Mouse (Mus musculus) mouse trophoblast stem cell (cell line): ENCODE measurements at regions not wholly inside any gene's neighbourhood (a gene's known extent, or its start where the extent isn't known, plus 50 kb on each side); places are given as distances from the start of the nearest gene placed in this dataset.

Source experiments
- in situ Hi-C, 2 experiments: fragments of 300-500 bp; cut with MseI, MboI; formaldehyde crosslinking; loops; 2 replicates in 1 of 2; 3 replicates in 1 of 2; pipeline ENCODE4 v1.15.1; 2025

DNA sequence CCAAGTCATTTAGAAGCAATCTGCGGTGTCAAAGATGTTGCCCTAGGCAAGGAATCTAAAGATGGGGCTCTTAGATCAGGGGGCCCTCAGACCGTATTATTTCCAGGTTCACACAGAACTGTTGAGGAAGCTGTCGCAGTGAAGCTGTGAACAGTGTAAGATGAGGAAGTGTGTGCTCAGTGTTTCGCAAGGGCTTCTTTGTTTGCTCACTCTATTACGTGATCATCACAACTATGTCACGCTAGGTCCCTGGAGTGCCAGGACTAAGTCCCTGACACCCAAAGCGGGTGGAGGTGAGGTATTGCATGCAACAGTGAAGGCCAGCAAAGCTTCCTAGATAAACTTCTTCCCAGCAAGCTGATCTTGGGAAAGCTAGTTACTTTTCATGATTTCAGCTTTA is 254.4 kb downstream of the Hlx start:
- in situ Hi-C loops = no loop called here

DNA sequence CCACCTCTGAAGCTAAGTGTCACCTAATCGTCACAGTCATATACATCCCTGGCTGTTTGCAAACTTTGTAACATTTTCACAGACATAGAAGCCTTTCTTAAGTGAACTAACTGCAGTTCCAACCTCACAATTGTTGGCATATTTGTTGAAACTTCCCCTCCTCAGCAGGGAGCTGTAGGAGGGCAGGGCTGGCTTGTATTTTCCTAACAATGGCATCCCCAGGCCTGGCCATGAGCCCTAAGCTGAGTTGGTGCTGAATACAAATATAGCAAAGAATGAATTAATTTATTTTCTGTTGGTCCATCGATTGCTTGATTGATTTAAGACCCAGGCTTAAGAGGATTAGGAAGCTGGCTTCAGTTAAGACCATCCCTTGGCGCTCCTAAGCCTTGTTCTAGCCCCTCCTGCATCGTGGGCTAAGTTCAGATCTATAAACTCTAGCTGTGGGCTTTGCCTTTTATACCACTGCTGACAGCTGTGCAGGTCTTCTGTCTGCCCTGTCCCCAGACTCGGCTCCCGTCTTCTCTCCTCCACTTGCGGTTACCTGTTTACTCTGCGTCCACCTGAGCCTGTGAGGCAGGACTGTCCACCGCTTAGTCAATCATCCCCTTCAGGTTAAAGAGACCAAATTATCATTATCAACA is 269.8 kb downstream of the Hlx start:
- in situ Hi-C loops = no loop called here

DNA sequence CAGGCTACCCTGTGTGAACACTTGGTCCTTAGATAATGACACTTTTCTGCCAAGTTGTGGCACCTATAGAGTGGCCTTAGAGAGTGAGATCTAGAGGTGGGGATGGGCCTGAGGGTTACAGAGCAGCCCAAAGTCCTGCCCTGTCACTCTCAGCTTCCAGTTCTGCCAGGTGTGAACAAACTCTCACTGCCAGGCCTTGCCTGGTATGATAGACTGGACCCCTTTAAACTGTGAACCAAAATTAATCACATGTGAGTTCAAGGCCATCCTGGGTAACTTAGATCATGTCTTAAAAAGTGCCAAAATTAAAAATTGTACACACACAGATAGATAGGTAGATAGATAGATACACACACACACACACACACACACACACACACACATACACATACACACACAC is 271.0 kb downstream of the Hlx start:
- in situ Hi-C loops = no loop called here

DNA sequence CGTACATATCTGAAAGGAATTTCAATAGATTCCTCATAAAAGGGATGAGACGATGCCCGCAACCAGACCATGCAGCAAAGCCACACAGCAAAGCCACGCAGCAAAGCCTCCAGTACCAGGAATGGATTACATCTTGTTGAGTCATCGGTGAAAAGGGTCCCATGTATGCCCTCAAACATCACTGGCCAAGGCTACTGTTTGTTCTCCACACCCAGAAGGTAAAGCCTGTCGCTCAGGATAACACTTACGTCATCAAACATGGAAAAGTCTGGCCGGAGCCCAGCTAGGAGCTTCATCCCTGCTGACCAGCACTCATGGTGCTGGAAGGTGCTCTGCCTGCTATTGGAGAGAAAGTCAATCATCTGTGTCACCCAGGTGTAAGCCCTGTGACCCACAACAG is 275.7 kb downstream of the Hlx start:
- in situ Hi-C loops = no loop called here

DNA sequence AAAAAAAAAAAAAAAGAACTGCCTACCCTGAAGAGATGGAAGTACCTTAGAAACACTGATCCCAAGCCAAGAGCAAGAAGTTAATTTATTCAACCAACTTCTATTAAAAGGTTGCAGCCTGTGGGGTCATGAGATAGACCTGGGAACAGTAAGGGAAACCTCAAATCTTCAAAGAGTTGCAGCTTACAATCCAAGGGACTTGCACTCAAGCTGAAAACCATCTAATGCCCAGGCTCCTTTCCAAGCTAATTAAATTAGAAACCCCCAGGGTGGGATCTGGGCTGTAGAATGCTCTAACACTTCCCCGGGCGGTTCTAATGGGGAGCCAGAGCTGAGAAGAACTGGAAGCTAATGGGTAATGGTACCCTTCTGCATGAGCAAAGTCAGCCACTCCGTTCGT is 278.0 kb downstream of the Hlx start:
- in situ Hi-C loops = no loop called here

DNA sequence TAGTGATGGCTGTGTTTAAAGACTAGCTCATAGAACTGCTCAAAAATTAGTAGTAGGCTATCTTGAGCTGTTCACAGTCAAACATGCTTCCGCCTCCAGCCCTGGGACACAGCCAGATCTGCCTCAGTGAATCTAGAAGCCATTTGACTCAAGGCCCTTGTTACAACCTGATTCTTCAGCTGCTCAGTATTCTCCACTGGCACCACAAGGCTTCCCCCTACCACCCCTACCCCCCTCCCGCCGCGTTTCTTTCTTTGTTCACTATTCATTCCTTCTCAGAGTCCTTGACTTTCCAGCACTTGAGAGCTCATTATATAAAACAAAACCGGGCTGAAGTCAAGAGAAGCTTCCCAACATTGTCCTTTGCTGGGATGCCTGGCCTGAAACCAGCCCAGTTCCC is 278.7 kb downstream of the Hlx start:
- in situ Hi-C loops = no loop called here

DNA sequence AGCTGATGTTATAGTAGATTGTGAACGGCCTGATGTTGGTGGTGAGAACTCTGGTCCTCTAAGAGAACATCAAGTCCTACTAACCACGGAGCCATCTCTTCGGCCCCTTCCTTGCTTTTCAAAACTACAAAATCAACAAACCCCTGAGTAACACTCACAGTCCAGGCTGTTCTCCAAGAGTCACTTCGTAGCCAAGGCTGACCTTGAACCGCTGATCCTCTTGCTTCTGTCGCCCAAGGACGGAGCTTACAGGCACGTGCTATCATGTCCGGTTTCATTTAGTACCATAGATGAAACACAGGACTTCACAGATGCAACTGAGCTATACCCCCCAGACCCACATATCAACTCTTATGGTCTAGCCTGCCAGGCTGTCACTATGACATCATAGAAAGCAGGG is 279.4 kb downstream of the Hlx start:
- in situ Hi-C loops = no loop called here

DNA sequence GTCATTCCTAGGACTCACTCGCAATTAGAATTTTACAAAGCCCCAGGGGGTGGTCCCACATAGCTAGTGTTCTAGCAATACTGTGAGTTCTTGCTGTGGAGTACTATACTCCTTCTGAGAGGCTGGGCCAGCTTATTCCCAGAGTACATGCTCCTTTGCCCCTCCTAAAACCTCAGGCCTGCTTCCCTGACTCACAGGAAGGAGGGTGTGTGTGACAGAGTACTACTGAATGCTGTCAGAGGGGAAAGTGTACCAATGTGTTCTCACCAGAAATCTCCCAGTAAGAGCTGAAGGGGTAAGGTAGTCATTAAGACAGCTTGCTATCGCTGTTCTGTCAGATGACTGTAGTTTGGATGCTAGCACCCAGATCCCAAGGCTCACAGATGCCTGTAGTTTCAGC is 280.7 kb downstream of the Hlx start:
- in situ Hi-C loops = no loop called here

DNA sequence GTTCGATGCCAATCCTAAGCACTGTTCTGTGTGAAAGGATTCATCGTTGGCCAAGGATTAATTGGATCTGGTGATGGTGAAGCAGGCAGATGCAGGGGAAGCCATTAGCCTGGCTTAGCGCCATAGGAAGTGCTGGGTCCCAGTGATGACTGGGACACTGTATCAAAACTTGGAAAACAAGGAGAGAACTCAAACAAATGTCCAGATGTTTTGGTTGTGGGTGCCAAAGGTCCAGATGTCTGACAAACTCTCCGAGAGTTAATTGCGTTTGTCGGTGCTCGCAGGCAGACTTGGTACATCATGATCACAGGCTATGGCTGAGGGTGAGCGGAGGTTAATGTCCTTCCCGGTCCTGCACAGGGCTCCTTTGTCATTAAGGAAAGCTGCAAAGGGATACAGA is 283.4 kb downstream of the Hlx start:
- in situ Hi-C loops = loop anchor here (10.0 kb wide), 1 partner anchor 286 kb away; the partner anchor contains the start of gene Hlx (in 2 of the 2)

DNA sequence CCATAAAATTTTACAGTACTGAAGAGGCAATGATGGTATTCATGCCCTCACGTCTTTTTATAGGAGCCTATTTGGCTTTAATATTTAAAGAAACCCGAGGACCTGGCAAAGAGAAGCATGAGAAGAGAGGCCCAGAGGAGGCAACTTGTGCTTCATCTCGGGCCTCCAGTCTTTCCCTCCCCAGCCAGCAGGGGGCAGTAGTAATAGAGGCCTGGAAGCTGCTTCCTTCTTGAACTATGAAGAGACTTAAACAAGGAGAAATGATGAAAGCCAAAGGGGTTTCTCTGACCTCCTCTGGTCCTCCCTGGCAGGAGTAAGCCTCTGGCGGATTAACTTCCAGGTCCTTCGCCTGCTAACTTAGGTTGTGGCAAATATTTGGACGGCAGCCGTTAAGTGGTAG is 284.5 kb downstream of the Hlx start:
- in situ Hi-C loops = loop anchor here (10.0 kb wide), 1 partner anchor 287 kb away; the partner anchor contains the start of gene Hlx (in 2 of the 2)

DNA sequence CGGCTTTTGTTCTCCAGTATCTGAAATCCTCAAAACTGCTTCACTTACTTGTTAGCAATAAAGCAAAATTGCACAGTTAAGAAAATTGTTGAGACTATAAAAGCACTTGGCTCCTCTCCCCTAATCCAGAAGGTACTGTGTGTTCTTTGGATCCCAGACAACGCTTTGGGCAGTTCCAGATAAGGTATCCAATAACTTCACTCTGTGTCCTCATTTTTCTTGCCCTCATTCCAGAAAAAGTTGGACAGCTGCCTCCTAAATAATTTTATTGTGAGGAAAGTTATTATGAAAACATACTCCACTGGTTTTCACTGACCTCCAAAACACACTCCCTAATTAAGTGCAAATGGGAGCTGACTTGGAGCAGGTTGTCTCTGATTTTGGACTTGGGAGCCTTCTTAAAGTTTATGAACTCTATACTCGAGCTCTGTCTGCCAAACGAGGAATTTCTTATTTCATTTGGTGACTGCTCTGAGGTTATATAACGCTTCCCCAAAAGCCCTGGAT is 285.2 kb downstream of the Hlx start:
- in situ Hi-C loops = loop anchor here (10.0 kb wide), 1 partner anchor 288 kb away; the partner anchor contains the start of gene Hlx (in 2 of the 2)

DNA sequence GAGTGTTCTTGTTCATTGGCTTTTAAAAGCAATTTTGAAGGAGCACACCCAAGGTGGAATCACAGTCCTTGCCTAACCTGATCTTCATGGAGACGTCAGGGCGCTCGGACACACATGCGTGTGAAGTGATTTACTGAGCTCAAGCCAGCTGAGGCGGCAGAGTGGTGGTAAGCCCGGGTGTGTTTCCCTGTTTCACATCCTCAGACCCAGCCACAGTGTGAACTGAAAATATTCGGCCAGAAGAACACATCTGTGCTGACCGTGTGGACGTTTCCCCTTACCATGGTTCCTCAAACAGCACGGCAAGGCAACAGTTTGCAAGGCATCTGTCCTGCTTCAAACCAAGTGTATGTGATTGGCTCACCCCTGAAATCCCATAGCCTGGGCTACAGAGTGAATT is 288.2 kb downstream of the Hlx start:
- in situ Hi-C loops = loop anchor here (10.0 kb wide), 1 partner anchor 291 kb away; the partner anchor contains the start of gene Hlx (in 2 of the 2)

DNA sequence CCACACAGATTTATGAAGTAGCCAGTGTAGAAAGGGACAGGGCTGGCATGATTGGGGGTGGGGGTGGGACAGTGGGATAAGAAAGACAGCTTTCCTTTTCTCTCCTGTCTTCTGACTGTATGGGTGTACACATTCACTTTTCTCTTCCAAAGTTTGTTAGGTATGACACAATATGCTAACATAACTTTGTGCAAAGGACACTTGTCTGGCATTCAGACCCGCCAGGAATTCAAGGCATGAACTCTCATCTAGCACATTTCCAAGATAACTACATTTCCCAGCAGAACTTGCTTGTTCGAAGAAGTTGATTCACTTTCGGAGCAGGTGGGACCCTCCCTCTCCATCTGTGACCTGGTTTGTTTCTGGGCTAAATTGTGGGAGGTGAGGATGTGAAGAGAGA is 289.7 kb downstream of the Hlx start:
- in situ Hi-C loops = loop anchor here (10.0 kb wide), 1 partner anchor 292 kb away; the partner anchor contains the start of gene Hlx (in 2 of the 2)

DNA sequence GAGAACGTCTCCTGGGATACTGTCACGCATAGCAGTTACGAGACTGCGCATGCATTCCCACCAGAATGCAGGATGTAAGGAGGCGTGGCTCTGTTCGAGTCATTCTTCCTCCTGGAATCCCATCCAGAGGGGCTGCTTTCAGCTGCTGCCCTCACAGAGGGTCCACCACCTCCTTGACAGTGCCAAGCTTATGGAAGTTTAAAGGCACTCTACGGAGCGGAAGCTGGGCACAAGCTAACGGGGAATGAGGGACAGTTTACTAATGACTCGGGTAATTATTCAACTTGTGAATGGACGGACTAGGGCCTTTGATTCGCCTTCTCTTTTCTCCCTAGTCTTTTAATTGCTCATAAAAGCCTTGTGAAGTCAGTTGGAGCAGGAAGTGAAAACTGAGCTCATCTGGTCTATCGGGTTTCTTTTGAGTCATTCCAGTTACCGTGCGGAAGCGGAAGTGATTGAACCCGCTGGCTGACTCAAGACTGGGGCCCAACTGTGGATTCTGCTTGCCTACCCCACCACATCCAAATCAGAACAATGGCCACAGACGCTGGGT is 291.3 kb downstream of the Hlx start:
- in situ Hi-C loops = loop anchor here (10.0 kb wide), 1 partner anchor 294 kb away; the partner anchor contains the start of gene Hlx (in 2 of the 2)

DNA sequence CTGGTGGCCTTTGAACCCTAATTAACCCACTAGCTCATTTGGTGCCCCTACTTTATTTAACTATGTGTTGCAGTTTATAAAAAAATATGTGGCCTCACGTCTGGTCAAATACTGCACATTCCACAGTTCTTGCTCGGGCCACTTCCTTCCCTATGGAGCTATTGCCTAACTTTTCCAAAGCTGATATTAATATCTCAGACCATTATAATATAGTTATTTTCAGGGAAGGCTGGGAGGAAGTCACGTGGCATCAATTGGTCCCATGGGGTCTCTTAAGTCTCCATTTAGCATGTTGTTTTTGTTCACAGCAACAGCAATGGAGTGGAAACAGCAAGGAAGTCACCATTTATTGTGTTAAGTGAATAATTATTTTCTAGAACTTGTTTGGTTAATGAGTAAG is 292.9 kb downstream of the Hlx start:
- in situ Hi-C loops = no loop called here

DNA sequence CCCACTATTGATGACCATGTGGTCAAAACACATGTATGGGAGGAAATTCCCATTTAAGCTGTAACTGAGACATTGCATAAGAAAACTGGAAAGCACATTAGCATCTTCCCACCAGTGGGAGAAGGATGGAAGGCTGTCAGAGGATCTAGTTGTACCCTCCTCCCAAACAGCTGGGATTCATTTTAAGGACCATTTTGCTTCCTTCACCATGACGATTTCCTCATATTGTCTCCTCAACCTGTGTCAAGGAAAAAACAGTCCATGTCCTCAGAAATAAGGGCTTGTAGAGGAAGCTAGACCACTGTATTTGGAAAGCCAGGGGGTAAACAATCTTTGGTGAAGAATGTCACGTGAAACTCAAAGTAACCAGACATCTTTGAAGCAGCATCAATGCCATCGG is 296.0 kb downstream of the Hlx start:
- in situ Hi-C loops = no loop called here

DNA sequence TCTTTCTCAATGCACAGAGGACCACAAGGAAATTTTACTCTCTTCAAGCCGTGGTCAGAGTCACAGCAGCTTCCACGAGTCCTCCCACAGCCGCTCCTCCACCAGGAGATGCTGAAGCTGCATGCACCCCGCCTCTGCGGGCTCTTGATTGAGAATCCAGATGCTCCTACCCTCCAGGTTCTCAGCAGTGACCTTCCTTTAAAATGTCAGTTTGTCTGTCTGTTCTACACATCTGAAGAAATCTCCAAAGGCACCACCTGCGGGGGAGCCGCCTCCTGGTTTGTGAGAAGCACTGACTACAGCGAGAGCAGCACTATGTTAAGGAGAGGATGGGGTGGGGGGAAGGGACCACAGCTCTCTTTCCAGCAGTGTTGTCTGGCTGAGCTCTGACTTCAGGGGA is 303.8 kb downstream of the Hlx start:
- in situ Hi-C loops = no loop called here

DNA sequence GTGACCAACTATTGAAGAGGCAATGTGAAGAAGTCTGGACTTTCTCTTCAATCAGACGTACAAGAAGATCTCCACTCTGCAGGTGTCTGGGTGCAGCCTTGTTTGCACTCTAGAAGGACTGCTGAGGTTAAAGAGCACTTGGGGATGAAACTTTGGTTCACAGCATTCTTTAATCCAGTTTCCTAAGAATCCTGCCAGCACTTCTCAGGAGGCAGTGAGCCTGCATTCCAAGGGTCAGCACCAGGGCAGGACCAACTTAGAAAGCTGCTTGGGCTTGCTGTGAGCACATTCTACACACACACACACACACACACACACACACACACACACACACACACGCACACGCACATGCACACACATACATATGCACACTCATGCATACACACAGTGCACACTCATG is 304.4 kb downstream of the Hlx start:
- in situ Hi-C loops = no loop called here

DNA sequence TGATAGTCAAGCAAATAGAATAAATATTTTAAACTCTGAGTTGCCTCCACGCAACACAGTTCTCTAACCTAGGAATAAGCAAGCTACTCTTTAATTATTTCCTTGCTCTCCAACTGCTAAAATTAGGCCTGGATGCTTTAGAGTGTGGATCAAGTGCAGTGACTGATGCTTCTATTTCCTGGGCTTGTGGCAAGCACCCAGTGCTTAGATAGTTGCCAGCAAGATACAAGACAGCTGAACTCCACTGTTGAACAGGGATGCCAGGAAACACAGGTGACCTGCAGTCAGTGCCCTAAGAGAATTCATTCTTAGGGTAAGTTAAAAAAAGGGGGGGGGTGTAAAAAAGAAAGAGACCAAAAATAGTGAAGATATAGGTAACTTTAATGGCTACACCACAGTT is 306.7 kb downstream of the Hlx start:
- in situ Hi-C loops = no loop called here

DNA sequence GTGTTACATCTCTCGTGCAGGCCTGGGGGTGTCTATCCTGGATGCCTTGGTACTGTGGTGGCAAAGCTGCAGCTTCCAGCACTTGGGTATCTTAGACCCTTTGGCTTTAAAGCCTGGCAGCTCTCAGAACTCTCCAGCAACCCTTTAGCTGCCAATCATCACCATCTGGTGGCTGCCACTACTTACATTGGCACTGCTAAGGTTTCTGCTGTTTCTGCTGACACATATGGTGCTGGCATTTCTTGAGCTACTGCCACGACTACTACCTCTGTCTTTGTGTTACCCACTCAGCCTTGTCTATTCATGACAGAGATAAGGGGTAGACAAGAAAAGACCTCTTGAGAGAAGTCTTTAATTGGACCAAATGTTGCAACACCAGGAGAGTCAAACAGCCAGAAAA is 308.4 kb downstream of the Hlx start:
- in situ Hi-C loops = no loop called here

DNA sequence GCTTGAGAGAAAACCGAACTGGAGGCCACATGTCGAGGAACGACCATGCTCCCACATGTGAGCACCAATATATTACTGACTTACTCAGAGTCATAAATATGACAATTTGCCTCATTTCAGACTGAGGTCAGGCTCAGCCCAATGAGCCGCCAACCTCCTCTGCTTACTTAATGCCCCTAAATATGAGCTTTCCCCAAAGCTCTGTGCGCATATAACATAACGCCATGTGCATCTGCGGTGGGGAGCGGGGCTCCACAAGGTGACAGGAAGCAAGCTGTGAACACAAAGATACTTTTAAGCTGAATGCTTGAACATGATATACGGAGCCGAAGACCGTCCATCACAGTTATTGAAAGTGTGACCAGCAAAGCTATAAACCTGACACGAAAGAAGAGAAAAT is 319.8 kb downstream of the Hlx start:
- in situ Hi-C loops = no loop called here

DNA sequence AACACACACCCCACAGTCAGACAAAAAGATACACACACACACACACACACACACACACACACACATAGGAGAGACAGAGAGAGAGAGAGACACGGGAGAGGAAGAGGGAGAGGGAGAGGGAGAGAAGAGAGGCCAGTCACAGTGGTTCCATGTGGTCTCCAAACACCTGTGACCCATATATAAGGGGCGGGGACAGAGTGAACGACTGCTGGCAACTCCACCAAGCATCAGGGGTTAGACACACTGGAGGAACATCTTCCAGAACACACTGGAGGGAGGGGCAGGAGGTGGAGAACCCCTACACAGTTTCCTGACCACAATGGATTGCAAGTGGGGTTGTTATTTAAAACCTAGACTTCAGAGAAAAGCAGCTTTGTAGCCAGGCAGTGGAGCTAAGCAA is 321.4 kb downstream of the Hlx start:
- in situ Hi-C loops = no loop called here

DNA sequence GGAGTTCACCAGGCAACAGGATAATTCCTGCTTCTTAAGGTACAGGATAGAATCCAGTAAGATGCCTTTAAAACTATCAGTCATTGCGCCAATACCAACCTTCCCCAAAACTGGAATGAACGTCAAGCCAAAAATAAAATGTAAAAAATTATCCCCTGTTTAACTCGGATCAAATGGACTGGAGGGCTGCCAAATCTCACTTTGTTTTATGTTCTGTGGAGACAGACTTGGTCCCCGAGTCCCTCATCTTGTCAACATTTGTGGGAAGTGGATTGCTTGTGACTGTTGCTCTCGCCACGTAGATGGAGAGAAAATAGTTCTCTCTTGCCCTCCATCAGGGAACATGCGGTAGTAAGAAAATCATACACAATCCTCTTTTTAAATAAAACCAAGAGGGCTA is 322.4 kb downstream of the Hlx start:
- in situ Hi-C loops = no loop called here
